Mouse (Mus musculus): Measurements from ENCODE around the gene Havcr1. TPM values are rescaled to one million over a fixed set of nuclear protein-coding genes. Genes with fewer than 3 reads are reported as not detected.

Gene Havcr1
- total RNA-seq, 4 experiments from 2014 or later, result 0.32 TPM; not detected in 3

Other genes starting within 250 kb of the Havcr1 start
- not detected for gene Gm12169, start 210.9 kb upstream of the Havcr1 start, total RNA-seq (2022)
- not detected for gene BC053393, start 163.5 kb upstream of the Havcr1 start, total RNA-seq (2022)
- gene Dppa1, start 105.8 kb upstream of the Havcr1 start, total RNA-seq (2022), result not detected
- not detected for gene Timd2, start 28.0 kb upstream of the Havcr1 start, total RNA-seq (2022)
- gene Timd4, start 75.7 kb downstream of the Havcr1 start, total RNA-seq (2022), result 1 to 10 TPM in 1 of 4 experiments, under 1 TPM in 3; 0.58 to 1.2 (median 0.76) TPM

Measured in adrenal gland, adult 8-10 months (tissue).